Mouse (Mus musculus) ES-Bruce4 (cell line): ENCODE measurements around the gene Icmt. TPM values are rescaled to one million over a fixed set of nuclear protein-coding genes. Genes with fewer than 3 reads are reported as not detected.

ENCODE experiments used
- H3K27ac ChIP-seq: 2 replicates; pipeline ENCODE4 v1.5.1; 2012; ENCODE audit warnings: low read length, inconsistent platforms; ENCODE audit not compliant: insufficient read depth
- H3K27me3 ChIP-seq: 2 replicates; pipeline ENCODE4 v1.6.1; 2012; ENCODE audit warnings: mild to moderate bottlenecking, low read length, inconsistent platforms; ENCODE audit not compliant: control insufficient read depth, poor library complexity, insufficient read depth, severe bottlenecking
- H3K36me3 ChIP-seq: 2 replicates; pipeline ENCODE4 v1.6.1; 2012; ENCODE audit warnings: inconsistent platforms, mild to moderate bottlenecking, low read length, moderate library complexity; ENCODE audit not compliant: control insufficient read depth, poor library complexity, insufficient read depth, severe bottlenecking
- H3K4me1 ChIP-seq: one replicate; pipeline ENCODE4 v1.8.1; 2011; ENCODE audit warnings: low read length; ENCODE audit not compliant: control insufficient read depth, insufficient read depth
- H3K4me3 ChIP-seq: 2 replicates; pipeline ENCODE4 v1.5.1; 2011; ENCODE audit warnings: low read depth, mild to moderate bottlenecking, low read length
- H3K9ac ChIP-seq: 2 replicates; pipeline ENCODE4 v1.6.1; 2012; ENCODE audit warnings: low read depth, mild to moderate bottlenecking, inconsistent platforms; ENCODE audit not compliant: poor library complexity, severe bottlenecking
- H3K9me3 ChIP-seq: replicated peaks from 2 replicates; pipeline ENCODE4 v1.6.1; 2012; ENCODE audit warnings: mild to moderate bottlenecking, low read length, inconsistent platforms; ENCODE audit not compliant: control insufficient read depth, poor library complexity, insufficient read depth, severe bottlenecking
- CTCF ChIP-seq: IDR thresholded peaks from one replicate; pipeline ENCODE4 v1.8.1; 2011; ENCODE audit warnings: low read depth, low read length
- EP300 ChIP-seq: IDR thresholded peaks from 2 replicates; pipeline ENCODE4 v1.6.1; 2011; ENCODE audit warnings: low read depth, low read length; ENCODE audit not compliant: insufficient read depth
- POLR2A ChIP-seq: IDR thresholded peaks from one replicate; pipeline ENCODE4 v1.8.1; 2011; ENCODE audit warnings: low read length; ENCODE audit not compliant: insufficient read depth
- polyA plus RNA-seq: library from polyadenylated mRNA; stranded (reverse); fragments of >200 nt; gene quantifications from 2 replicates; pipeline ENCODE4 v1.2.4, GENCODE M21; 2011; ENCODE audit warnings: low read depth; ENCODE audit not compliant: missing spikeins, insufficient read depth, insufficient read length

Gene Icmt
- polyA plus RNA-seq = 21.4 and 22.8 TPM in 2 replicates

- TF ChIP-seq CTCF = no peak
- peak; percentile 54 for TF ChIP-seq POLR2A
- TF ChIP-seq EP300 = 0 out of 2 replicates have a peak, but pooled peaks have one; percentile 38
- Histone ChIP-seq H3K4me3 (peak within 1 kb of the TSS; percentile 89), H3K27me3 (no peaks in the 10 kb centered on the region), H3K36me3 (no peaks in the 10 kb centered on the region), H3K4me1 (peaks cover 1% of the 10 kb centered on the region), H3K9ac (peak within 1 kb of the TSS; percentile 83), H3K27ac (0 out of 2 replicates have a peak within 1 kb of the TSS, but pooled peaks have one; percentile 12), H3K9me3 (no peaks in the 10 kb centered on the region)
Measured at GRCm38 (mm10) chr4:152296874-152297861, at the start of gene Icmt. Gene Icmt (plus strand): TSS chr4:152297227.

GRCm38 (mm10) chr4:152250615-152251014 is 46.4 kb upstream of the Icmt start:
- Histone ChIP-seq H3K9ac (no peak overlapping the region), H3K36me3 (no peaks in the 10 kb centered on the region), H3K27me3 (no peaks in the 10 kb centered on the region), H3K4me1 (no peaks in the 10 kb centered on the region), H3K4me3 (no peak overlapping the region), H3K9me3 (no peaks in the 10 kb centered on the region), H3K27ac (no peak overlapping the region)
- no peak for TF ChIP-seq EP300
- TF ChIP-seq POLR2A = no peak
- TF ChIP-seq CTCF = no peak

GRCm38 (mm10) chr4:152253183-152253759 is 43.8 kb upstream of the Icmt start:
- no peaks in the 10 kb centered on the region for H3K4me1 ChIP-seq
- H3K27ac ChIP-seq = no peak overlapping the region
- H3K9ac ChIP-seq = no peak overlapping the region

GRCm38 (mm10) chr4:152257070-152257469 is 40.0 kb upstream of the Icmt start:
- Histone ChIP-seq H3K27ac (no peak overlapping the region), H3K4me1 (no peaks in the 10 kb centered on the region), H3K27me3 (no peaks in the 10 kb centered on the region), H3K4me3 (no peak overlapping the region), H3K36me3 (no peaks in the 10 kb centered on the region), H3K9me3 (no peaks in the 10 kb centered on the region), H3K9ac (no peak overlapping the region)
- TF ChIP-seq POLR2A (no peak), EP300 (no peak)

More at GRCm38 (mm10) chr4:152253183-152253759, 43.8 kb upstream of the Icmt start:
- H3K9me3 ChIP-seq = no peaks in the 10 kb centered on the region
- no peak for TF ChIP-seq POLR2A
- no peak for TF ChIP-seq CTCF
- no peak for TF ChIP-seq EP300
- H3K27me3 ChIP-seq = no peaks in the 10 kb centered on the region
- no peak overlapping the region for H3K4me3 ChIP-seq
- H3K36me3 ChIP-seq = no peaks in the 10 kb centered on the region

GRCm38 (mm10) chr4:152260451-152260850 is 36.6 kb upstream of the Icmt start:
- no peak for TF ChIP-seq POLR2A

GRCm38 (mm10) chr4:152262187-152262586 is 34.8 kb upstream of the Icmt start:
- Histone ChIP-seq H3K9me3 (no peaks in the 10 kb centered on the region), H3K4me3 (0 out of 2 replicates have a peak overlapping the region, but pooled peaks have one; percentile 1), H3K4me1 (peaks cover 5% of the 10 kb centered on the region), H3K9ac (no peak overlapping the region), H3K27me3 (no peaks in the 10 kb centered on the region), H3K36me3 (no peaks in the 10 kb centered on the region), H3K27ac (no peak overlapping the region)
- TF ChIP-seq POLR2A = no peak
- TF ChIP-seq EP300 = no peak
- TF ChIP-seq CTCF = no peak

More at GRCm38 (mm10) chr4:152260451-152260850, 36.6 kb upstream of the Icmt start:
- Histone ChIP-seq H3K27ac (no peak overlapping the region), H3K4me3 (no peak overlapping the region), H3K9ac (no peak overlapping the region), H3K36me3 (no peaks in the 10 kb centered on the region), H3K4me1 (peaks cover 5% of the 10 kb centered on the region), H3K27me3 (no peaks in the 10 kb centered on the region), H3K9me3 (no peaks in the 10 kb centered on the region)
